Mouse (Mus musculus) hindbrain, embryonic 11.5 days (tissue): ENCODE results near the gene Pfdn6. TPM values are rescaled to one million over a fixed set of nuclear protein-coding genes. Genes with fewer than 3 reads are reported as not detected.

ENCODE experiments used
- ATAC-seq: fragments of 200-750 bp; cut with Nextera tagmentation; 2 replicates; pipeline ENCODE4 v1.8.0; 2017; ENCODE audit warnings: mild to moderate bottlenecking, moderate TSS enrichment, moderate library complexity; ENCODE audit not compliant: low FRiP score
- DNase-seq: peaks from one replicate; pipeline ENCODE4 v3.0.0-alpha.2; 2015; ENCODE audit warnings: low spot score
- H3K27ac ChIP-seq: fragments of 300-500 bp; sonication (generic); 2 replicates; pipeline ENCODE4 v1.5.1; 2014; ENCODE audit warnings: mild to moderate bottlenecking, low read depth, low read length
- H3K27me3 ChIP-seq: fragments of 300-500 bp; sonication (generic); 2 replicates; pipeline ENCODE4 v1.6.1; 2014; ENCODE audit warnings: mild to moderate bottlenecking, low read length, moderate library complexity, mixed read lengths; ENCODE audit not compliant: control insufficient read depth, insufficient read depth
- H3K36me3 ChIP-seq: fragments of 300-500 bp; sonication (generic); 2 replicates; pipeline ENCODE4 v1.6.1; 2014; ENCODE audit warnings: mild to moderate bottlenecking, low read length, moderate library complexity, mixed read lengths; ENCODE audit not compliant: control insufficient read depth, insufficient read depth
- H3K4me1 ChIP-seq: fragments of 300-500 bp; sonication (generic); replicated peaks from 2 replicates; pipeline ENCODE4 v1.6.1; 2014; ENCODE audit warnings: low read length, mixed read lengths; ENCODE audit not compliant: control insufficient read depth, insufficient read depth
- H3K4me2 ChIP-seq: fragments of 300-500 bp; sonication (generic); replicated peaks from 2 replicates; pipeline ENCODE4 v1.6.1; 2014; ENCODE audit warnings: mild to moderate bottlenecking, low read depth, low read length
- H3K4me3 ChIP-seq: fragments of 300-500 bp; sonication (generic); 2 replicates; pipeline ENCODE4 v1.5.1; 2014; ENCODE audit warnings: low read depth, low read length
- H3K9ac ChIP-seq: fragments of 300-500 bp; sonication (generic); 2 replicates; pipeline ENCODE4 v1.6.1; 2014; ENCODE audit warnings: low read depth, low read length
- H3K9me3 ChIP-seq: fragments of 300-500 bp; sonication (generic); 2 replicates; pipeline ENCODE4 v1.6.1; 2016; ENCODE audit warnings: low read length; ENCODE audit not compliant: control insufficient read depth
- WGBS: fragments of 180-500 bp; shearing (Covaris S2); extraction: QIAGEN DNeasy Blood & Tissue Kit; methylation state at CpG from one replicate; pipeline ENCODE4 v1.1.7; 2014; 5-methylcytosine and 5-hydroxymethylcytosine counted together
- polyA plus RNA-seq: library from polyadenylated mRNA; unstranded; fragments of >200 nt; fragmentation: Nextera tagmentation; extraction: Ambion mirVana; gene quantifications from 2 replicates; pipeline ENCODE4 v1.2.1, GENCODE M21; 2014

Pfdn6 gene
- polyA plus RNA-seq, 1 experiment from 2014 or later, result 201 TPM

GRCm38 (mm10) chr17:33940981-33941380 is 838 bp upstream of the Pfdn6 start:
- Histone ChIP-seq H3K9ac (peak overlapping the region; percentile 84), H3K36me3 (peaks cover 8% of the 10 kb centered on the region; the same call in 1 of the 2 replicates), H3K4me1 (peaks cover 13% of the 10 kb centered on the region), H3K27me3 (no peaks in the 10 kb centered on the region), H3K4me3 (peak overlapping the region; percentile 91), H3K27ac (no peak overlapping the region), H3K4me2 (peak overlapping the region; percentile 94), H3K9me3 (no peaks in the 10 kb centered on the region)
- no peak for DNase-seq
- ATAC-seq, result peak; percentile 30
- under 1% methylated on average over 26 of the region's 26 CpGs for WGBS

- 84% methylated on average over 11 of the region's 11 CpGs for WGBS
- H3K36me3 ChIP-seq, result 0 out of 2 replicates have a peak, but pooled peaks cover 3% of the 10 kb centered on the region
These were observed 1.4 kb downstream of the Pfdn6 start for GRCm38 (mm10) chr17:33938783-33939182.

GRCm38 (mm10) chr17:33936993-33937392 is 3.1 kb downstream of the Pfdn6 start:
- 72% methylated on average over 15 of the region's 15 CpGs for WGBS
- Histone ChIP-seq H3K4me2 (no peak overlapping the region), H3K36me3 (0 out of 2 replicates have a peak, but pooled peaks cover 9% of the 10 kb centered on the region), H3K27ac (no peak overlapping the region), H3K4me3 (no peak overlapping the region), H3K4me1 (peaks cover 13% of the 10 kb centered on the region), H3K9me3 (no peaks in the 10 kb centered on the region), H3K27me3 (no peaks in the 10 kb centered on the region), H3K9ac (no peak overlapping the region)
- DNase-seq, result no peak
- no peak for ATAC-seq

More at GRCm38 (mm10) chr17:33938783-33939182, 1.4 kb downstream of the Pfdn6 start:
- no peaks in the 10 kb centered on the region for H3K9me3 ChIP-seq
- peak overlapping the region; percentile 91; the same call in 1 of the 2 replicates for H3K4me3 ChIP-seq
- no peak overlapping the region for H3K4me2 ChIP-seq
- H3K4me1 ChIP-seq, result peaks cover 13% of the 10 kb centered on the region
- ATAC-seq (no peak), DNase-seq (no peak)
- H3K9ac ChIP-seq, result no peak overlapping the region
- no peaks in the 10 kb centered on the region for H3K27me3 ChIP-seq
- no peak overlapping the region for H3K27ac ChIP-seq

DNA sequence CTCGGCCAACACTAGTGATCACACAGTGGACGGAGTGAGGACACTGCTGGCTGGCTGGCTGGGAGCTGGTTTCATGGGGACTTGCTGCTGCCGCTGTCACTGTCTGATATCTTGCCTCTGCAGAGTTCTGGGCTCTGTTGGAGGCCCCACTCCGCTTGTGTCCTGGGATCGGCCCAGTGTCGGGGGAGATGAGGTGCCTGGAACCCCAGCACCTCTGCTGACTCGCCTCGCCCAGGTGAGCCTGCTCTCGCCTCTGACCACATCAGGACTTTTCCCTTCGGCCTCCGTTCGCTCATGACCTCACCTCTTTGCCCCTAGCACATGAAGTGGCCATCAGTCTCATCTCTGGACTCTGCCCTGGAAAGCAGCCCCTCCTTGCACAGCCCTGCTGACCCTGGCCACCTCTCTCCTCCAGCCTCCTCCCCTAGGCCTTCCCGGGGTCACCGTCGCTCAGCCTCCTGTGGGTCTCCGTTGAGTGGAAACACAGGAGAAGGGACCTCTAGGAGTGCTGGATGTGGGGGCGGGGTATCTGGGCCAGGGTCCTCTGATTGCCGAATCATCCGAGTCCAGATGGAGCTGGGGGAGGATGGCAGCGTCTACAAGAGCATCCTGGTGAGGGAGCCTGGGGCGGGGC is 4.6 kb downstream of the Pfdn6 start:
- H3K4me3 ChIP-seq, result no peak overlapping the region
- WGBS, result 86% methylated on average over 21 of the region's 21 CpGs
- 0 out of 2 replicates have a peak, but pooled peaks cover 9% of the 10 kb centered on the region for H3K36me3 ChIP-seq

GRCm38 (mm10) chr17:33932970-33933369 is 7.2 kb downstream of the Pfdn6 start:
- H3K36me3 ChIP-seq, result 0 out of 2 replicates have a peak, but pooled peaks cover 9% of the 10 kb centered on the region
- H3K4me2 ChIP-seq, result no peak overlapping the region
- H3K4me3 ChIP-seq, result no peak overlapping the region
- H3K27ac ChIP-seq, result no peak overlapping the region
- H3K27me3 ChIP-seq, result no peaks in the 10 kb centered on the region
- H3K4me1 ChIP-seq, result no peaks in the 10 kb centered on the region
- ATAC-seq, result no peak
- H3K9me3 ChIP-seq, result no peaks in the 10 kb centered on the region
- H3K9ac ChIP-seq, result no peak overlapping the region
- no peak for DNase-seq
- WGBS, result 94% methylated on average over 15 of the region's 15 CpGs

More for the DNA sequence above, 4.6 kb downstream of the Pfdn6 start:
- Histone ChIP-seq H3K4me1 (peaks cover 8% of the 10 kb centered on the region), H3K27me3 (no peaks in the 10 kb centered on the region), H3K9me3 (no peaks in the 10 kb centered on the region), H3K4me2 (no peak overlapping the region), H3K9ac (no peak overlapping the region), H3K27ac (no peak overlapping the region)
- no peak for ATAC-seq
- DNase-seq, result no peak

- no peak for ATAC-seq
- no peaks in the 10 kb centered on the region for H3K4me1 ChIP-seq
- 0 out of 2 replicates have a peak, but pooled peaks cover 9% of the 10 kb centered on the region for H3K36me3 ChIP-seq
These were observed 7.7 kb downstream of the Pfdn6 start for GRCm38 (mm10) chr17:33932448-33932847.

DNA sequence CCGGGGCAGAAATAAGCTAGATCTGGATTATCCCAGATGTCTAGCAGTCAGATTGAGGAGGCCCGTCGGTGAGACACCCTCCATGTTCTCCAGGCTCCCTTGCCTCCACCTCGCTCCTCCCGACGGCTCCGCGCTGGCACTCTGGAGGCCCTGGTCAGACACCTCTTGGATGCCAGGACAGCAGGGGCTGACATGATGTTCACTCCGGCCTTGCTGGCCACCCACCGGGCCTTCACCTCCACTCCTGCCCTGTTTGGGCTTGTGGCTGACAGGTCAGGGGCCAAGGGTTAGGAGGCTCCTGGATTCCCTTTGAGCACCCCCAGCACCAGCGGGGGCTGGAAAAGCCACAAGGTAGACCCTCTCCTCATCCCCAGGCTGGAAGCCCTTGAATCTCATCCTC is 8.2 kb downstream of the Pfdn6 start:
- no peak overlapping the region for H3K9ac ChIP-seq
- H3K4me3 ChIP-seq, result no peak overlapping the region
- WGBS, result 92% methylated on average over 11 of the region's 11 CpGs
- no peaks in the 10 kb centered on the region for H3K9me3 ChIP-seq
- no peaks in the 10 kb centered on the region for H3K27me3 ChIP-seq
- DNase-seq (no peak), ATAC-seq (no peak)
- 0 out of 2 replicates have a peak, but pooled peaks cover 6% of the 10 kb centered on the region for H3K36me3 ChIP-seq
- no peak overlapping the region for H3K27ac ChIP-seq
- no peak overlapping the region for H3K4me2 ChIP-seq
- H3K4me1 ChIP-seq, result no peaks in the 10 kb centered on the region

More at GRCm38 (mm10) chr17:33932448-33932847, 7.7 kb downstream of the Pfdn6 start:
- Histone ChIP-seq H3K4me3 (no peak overlapping the region), H3K27me3 (no peaks in the 10 kb centered on the region), H3K27ac (no peak overlapping the region), H3K4me2 (no peak overlapping the region), H3K9ac (no peak overlapping the region), H3K9me3 (no peaks in the 10 kb centered on the region)
- WGBS, result 85% methylated on average over 14 of the region's 14 CpGs
- no peak for DNase-seq

DNA sequence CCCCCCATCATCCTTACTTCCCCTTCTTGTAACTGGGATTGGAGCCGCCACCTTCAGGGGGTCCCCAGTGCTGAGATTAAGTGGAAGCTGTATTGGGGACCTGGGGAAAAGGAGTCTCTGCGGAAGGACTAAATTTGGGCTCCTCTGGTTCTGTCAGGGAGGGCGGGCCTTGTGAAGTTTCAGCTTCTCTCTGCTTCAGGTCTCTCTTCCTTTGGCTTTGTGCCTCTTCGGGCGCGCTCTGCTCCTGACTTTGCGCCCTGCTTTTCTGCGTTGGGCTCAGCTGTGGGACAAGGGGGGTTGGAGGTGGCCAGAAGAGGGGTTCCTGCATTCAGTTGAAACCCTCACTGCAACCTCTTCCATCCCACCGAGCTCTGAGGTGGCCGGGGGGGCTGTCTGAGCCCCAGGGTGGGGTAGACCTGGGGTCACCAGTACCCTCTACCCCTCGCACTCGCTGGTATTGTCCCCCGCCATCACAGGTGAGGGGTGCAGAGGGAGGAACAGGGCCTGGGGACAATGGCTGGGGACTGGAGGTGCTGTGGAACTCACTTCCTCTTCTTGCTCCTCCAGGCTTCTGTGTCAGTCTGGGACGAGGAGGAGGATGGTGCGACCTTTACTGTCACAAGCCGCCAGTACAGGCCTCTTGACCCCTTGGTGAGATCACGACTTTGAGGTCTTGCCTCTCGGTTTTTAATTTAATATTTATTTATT is 8.8 kb downstream of the Pfdn6 start:
- no peaks in the 10 kb centered on the region for H3K4me1 ChIP-seq
- H3K36me3 ChIP-seq, result 0 out of 2 replicates have a peak, but pooled peaks cover 6% of the 10 kb centered on the region
- WGBS, result 35% methylated on average over 18 of the region's 18 CpGs
- no peaks in the 10 kb centered on the region for H3K27me3 ChIP-seq
- ATAC-seq (no peak), DNase-seq (no peak)
- H3K27ac ChIP-seq, result no peak overlapping the region
- no peaks in the 10 kb centered on the region for H3K9me3 ChIP-seq
- peak overlapping the region; percentile 76 for H3K4me3 ChIP-seq
- H3K9ac ChIP-seq, result peak overlapping the region; percentile 82
- peak overlapping the region; percentile 90 for H3K4me2 ChIP-seq
